Mouse (Mus musculus): ENCODE measurements around the gene Gm10974.

Gm10974 gene

DNA sequence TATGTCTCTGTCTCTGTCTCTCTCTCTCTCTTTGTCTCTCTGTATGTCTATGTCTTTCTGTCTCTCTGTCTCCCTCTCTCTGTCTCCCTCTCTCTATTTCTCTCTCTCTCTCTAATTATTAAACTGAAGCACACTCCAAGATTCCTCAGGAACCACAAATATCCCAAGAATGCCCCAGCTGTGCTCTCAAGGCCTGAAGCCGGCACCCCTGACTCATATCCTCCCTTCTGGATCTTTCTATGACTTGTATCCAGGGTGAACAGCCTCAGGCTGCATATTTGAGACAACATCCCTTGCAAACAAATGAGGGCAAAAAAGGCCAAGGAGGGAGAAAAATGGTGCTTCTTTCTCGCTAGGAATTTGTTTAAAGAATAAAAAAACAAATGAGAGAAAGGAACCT, at the start of gene Gm10974:
Gene Gm10974, plus strand, starts transcription at position 2 of the 400 bp plus-strand sequence.
- no peak for DNase-seq (ENCODE audit: extremely low read depth, low read depth, low spot score)

DNA sequence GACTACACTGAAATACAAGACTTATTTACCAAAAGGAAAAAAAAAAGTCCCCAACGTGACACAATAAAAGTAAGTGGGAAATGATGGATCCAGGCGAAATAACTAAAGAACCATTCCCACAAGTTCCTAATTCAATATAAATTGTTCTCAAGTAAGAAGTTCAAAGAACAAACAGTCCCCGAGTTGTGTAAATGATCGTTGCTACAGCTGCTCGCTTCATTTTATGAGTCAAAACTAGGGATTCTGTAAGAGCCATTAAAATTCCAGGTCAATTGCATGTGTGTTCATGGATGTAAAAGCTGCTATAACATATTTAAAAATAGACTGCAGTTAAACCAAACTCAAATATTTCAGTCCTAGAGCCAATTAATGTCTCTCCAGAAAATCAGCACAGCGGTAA, 47.6 kb upstream of the Gm10974 start:
- DNase-seq (ENCODE audit: extremely low read depth, low read depth, low spot score): no peak

DNA sequence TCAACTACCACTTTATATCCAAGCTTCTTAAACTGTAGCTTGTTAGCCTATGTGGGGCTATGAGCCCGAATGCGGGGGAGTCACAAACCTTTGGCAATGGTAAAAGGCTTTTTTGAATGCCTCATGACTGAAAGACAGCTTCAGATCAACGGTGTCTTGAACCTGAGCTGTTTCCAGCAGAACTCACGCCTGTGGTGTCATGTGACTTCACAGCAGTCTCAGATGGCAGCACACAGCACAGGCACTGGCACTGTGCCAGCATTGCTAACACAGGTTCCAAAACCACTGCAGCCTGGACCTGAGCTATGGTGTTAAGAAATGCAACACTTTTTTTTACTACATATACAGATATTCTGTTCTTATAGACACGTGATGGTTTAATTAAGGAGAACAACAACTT, 44.7 kb upstream of the Gm10974 start:
- no peak for DNase-seq (ENCODE audit: extremely low read depth, low read depth, low spot score)

DNA sequence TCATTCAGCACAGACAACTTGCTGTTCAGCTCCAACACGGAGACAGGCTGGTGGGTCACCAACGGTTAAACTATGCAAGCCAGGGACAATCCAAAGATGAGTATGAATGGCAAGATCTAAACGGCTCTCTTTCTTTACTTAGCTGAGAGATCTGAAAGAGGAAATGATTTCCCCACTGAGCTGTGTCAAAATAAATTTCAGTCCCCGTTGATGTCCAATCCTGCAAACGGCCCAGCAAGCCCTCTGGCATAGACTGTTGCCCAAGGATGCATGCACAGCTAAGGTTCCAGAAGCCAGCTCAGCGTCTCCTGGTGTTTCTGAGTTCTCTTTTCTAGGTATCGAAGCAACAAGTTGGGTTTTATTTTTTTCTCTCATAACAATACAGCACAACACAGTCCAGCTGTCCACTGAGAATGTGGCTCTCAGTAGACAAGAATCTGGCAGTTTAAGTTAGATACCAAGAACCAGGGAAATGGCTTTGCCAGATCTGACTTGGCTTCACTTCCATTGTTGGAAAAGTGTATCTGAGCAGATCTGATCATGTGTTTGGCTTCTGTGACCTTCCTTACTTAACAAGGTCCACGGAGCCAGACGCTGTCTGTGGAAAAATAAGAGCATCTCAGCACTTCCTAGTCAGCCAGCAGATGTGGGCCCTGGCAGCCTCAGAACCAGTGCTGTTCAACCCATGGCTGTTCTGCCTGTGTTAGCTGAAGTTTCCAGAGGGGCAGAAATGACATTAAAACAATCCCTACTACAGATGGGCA, 42.3 kb upstream of the Gm10974 start:
- no peak for DNase-seq (ENCODE audit: extremely low read depth, low read depth, low spot score)

DNA sequence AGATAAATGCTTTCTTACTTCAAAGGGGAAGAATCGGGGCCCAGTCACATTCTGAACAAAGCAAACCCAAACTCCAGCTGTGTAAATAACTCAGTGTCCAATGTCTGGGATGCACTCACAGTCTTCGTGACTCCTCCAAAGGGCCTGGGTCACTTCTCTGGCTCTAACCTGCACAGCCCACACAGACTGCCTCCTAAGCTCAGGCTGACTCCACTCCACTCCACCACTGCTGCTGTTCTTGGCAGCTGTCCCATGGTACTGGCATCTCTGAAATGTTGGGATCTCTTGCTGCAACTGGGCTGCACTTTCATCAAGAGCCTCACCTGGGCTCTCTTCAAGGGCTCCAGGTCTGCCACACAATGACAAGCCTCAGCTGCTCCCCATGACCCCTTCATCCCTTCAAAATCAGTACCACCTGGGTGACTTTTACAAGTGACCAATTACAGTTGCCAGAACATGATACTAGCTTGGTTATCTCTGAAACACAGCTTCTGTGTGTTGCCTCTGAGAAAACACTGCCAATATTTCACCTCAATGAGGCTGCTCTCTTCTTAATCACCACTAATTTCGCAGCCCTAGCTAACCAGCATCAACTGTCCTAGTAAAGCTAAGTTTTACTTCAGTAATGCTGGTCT, 40.2 kb upstream of the Gm10974 start:
- no peak for DNase-seq (ENCODE audit: extremely low read depth, low read depth, low spot score)

DNA sequence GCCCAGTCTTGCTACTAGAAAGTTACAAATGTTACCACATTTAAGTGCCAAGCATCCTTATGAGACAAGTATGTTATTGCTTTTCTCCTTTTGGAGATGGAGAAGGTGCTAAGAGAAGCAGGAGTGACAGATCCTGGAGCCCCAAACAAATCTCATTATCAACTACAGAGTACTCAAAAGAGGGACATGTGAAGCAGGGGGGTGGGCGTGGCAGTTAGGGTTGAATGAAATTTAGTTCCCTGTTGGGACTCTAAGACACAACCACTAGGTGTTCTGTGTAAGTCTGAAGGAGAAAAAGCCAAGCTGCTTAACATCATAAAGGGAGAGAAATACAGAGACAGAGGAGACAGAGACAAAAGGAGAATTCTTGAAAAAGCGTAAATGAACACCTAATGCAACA, 38.2 kb upstream of the Gm10974 start:
- DNase-seq (ENCODE audit: extremely low read depth, low read depth, low spot score): no peak

DNA sequence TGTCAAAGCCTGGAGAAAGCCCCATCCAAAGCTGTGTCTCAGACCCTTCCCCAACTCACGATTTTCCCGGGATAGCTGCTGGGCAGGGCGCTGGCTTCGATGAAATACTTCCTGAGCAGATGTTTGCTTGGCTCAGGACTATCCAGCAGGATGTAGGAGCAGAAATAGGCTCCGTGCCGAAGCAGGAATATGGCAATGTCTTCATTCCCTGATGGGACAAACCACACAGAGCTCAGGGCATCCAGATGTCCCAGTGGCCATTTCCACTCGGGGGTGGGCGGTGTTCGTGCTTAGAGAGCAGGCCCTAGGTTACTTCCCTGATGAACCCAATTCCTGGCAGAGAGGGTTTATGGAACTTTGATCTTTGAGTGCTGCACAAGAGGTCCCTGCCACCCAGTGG, 35.1 kb upstream of the Gm10974 start:
- no peak for DNase-seq (ENCODE audit: extremely low read depth, low read depth, low spot score)

DNA sequence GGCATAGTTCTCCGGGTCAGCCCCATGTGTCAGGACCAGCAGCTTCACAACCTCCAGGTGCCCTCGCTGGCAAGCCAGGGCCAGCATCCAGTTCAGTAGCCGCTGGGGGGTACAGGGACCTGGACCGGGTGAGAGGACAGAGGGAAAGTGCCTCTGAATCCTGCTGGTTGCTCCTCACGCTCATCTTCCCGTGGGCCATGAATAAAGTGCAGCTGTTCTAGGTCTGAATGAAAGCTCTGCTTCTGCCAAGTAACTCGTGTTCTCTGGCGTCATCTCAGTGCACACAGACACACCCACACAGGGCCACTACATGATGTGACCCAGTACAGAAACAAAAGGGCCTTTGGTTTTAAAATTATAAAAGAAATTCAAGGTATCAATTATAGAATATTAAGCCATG, 33.4 kb upstream of the Gm10974 start:
- DNase-seq (ENCODE audit: extremely low read depth, low read depth, low spot score): no peak

DNA sequence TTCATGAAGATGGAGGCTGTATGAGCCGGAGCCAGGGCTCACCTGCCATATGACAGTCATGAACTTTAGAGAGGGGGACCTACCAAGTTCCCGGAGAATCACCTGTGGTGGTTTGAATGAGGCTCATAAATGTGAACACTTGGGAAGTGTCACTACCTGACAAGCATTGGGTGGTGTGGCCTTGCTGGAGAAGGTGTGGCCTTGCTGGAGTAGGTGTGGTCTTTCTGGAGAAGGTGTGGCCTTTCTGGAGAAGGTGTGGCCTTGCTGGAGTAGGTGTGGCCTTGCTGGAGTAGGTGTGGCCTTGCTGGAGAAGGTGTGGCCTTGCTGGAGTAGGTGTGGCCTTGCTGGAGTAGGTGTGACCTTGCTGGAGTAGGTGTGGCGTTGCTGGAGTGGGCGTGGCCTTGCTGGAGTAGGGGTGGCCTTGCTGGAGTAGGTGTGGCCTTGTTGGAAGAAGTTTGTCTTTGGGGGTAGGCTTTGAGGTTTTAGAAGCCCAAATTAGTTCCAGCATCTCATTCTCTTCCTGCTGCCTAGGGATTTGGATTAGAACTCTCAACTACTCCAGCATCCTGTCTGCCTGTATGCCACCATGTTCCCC, 31.7 kb upstream of the Gm10974 start:
- no peak for DNase-seq (ENCODE audit: extremely low read depth, low read depth, low spot score)

DNA sequence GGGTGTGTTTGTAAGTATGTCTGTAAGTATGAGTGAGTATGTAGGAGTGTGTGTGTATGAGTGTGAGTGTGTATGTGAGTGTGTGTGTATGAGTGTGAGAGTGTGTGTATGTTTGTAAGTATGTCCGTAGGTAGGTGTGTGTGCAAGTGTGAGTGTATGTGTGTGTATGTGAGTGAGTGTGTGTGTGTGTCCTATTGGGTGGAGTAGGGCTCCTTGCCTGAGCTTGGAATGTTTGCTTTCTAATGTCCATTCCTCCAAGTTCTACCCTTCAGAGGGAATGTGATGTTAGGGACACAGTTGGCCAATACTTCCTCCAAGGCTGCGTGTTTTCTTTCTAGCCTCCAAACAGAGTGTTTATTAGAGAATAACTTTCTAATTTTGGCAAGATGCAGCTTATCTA, 28.8 kb upstream of the Gm10974 start:
- DNase-seq (ENCODE audit: extremely low read depth, low read depth, low spot score): no peak

DNA sequence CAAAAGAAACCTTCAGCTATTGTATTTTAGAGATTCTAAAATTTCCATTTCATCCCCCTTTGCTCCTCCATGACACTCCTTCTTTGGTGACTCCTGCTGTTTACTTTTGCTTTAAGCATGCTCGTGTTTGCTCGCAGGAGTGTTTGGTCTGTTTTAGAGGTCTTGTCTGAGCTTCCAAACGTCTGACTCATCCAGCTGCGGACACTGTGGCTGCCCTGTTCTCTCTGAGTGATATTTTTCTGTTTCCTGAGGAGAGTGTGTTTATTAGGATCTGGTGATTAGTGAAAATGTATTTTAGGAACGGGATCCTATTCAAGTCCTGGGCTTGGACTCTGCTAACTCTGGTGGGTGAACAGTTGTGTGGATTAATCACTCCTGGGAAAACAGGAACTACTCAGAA, 26.1 kb upstream of the Gm10974 start:
- no peak for DNase-seq (ENCODE audit: extremely low read depth, low read depth, low spot score)

DNA sequence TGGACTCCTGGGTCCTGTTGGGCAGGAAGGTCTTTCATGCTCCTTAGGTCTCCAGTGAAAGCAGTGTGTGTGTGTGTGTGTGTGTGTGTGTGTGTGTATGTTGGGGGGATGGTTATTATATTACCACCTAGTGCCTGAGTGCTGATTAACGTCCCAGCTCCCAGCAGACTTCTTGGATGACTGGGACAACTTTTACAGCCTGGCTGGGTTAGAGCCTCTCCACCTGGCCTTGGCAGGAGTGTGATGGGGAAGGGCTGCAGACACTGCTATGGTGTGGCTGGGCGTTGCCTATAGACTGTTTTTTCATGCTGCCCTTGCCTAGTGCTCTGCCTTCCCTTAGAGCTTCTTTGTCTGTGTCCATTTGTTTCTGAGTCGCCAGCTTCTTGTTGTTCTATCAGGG, 25.7 kb upstream of the Gm10974 start:
- no peak for DNase-seq (ENCODE audit: extremely low read depth, low read depth, low spot score)

DNA sequence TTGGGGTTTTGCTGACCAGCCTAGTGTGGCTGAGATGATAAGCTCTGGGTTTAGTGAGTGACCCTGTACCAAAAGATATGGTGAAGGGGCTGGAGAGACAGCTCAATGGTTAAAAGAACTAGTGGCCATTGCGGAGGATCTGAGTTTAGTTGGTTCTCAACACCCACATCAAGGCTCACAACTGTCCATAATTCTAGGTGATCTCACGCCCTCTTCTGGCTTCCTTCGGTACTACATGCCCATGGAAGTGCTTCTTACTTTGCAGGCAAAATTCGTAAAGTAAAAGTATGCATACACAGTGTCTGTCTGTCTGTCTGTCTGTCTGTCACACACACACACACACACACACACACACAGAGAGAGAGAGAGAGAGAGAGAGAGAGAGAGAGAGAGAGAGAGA, 23.4 kb upstream of the Gm10974 start:
- no peak for DNase-seq (ENCODE audit: extremely low read depth, low read depth, low spot score)

DNA sequence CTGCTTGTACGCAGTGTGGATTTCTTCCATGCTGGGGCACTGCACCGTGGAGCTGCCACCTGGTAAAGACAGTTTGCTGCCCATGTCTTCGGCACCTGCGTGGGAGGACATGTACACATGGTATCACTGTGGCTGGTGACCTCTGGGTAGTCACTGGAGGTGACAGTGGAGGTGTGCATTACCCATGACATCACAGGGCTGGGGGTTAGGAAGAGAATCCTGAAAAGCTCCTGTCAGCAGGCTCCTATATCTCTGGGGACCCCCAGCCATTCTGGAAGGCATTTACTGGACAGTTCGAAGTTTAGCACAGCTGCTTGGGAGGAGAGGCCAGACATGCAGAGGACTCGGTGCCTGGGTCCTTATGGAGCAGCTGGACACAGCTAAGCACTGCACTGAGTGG, 22.9 kb upstream of the Gm10974 start:
- DNase-seq (ENCODE audit: extremely low read depth, low read depth, low spot score): no peak

DNA sequence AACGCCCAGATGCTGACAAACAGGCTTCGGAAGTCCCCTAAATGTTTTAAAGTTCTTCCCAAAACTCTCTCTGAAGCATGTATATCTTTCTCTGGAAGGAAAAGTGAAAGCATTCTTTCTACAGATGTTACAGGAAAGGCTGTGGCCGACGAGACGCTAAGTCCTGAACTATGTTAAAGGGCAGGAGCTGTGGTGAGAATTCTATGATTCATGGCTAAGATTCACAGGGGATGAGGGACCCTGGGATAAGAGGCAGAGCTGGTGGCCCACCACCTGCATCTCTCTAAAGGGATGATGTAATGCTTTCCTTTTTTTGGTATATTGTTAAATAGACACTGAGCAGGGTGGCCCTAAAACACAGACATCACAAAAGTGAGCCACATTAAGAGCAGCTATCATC, 22.4 kb upstream of the Gm10974 start:
- no peak for DNase-seq (ENCODE audit: extremely low read depth, low read depth, low spot score)

DNA sequence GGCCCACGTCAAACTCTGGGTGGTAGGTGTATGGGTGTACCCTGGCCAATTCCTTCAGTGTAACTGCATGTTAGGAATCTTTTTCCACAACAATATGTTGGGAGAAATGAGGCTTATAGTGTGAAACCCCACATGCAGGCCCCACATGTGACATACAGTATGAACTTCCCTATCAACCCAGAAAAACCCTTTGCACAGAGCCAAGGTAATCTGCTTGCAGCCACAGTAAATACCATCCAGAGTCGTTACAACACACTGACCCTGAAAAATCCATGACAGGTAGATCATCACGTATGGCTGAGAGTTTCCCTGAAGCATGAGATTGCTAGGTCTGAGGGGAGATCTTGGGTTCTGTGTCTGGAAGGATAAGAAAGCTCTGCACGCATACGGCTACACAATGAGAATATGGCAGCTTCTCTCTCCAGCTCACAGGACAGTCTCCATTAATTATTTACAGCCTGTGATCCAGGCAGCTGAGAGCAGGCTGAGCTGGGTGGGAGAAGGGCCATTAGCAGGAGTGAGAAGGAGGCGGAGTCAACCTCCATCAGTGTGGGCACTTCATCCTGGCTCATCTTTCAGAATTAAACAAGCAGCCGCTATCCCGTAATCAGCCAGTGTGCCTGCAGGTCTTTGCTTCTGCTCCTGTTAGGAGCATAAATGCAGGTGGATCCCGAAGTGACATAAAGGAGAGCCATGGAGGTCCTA, 18.6 kb upstream of the Gm10974 start:
- no peak for DNase-seq (ENCODE audit: extremely low read depth, low read depth, low spot score)

DNA sequence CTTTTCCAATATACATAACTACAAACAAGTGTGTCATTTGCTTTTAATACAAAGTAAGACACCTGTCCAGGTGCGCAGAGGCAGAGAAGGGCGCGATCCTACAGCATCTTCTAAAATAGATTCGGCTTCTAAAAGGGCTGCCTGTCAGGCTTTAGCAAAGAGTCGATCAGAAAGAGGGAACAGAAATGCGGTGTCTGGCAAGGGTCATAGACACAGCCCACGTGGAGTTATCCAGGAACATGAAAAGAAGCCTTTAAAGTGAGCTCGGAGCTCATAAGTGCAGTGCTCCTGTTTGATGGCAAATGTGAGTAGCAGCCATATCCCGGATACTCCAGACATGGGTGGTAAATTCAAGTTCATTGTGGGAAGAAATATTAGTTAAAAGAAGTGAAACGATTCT, 17.1 kb upstream of the Gm10974 start:
- no peak for DNase-seq (ENCODE audit: extremely low read depth, low read depth, low spot score)

DNA sequence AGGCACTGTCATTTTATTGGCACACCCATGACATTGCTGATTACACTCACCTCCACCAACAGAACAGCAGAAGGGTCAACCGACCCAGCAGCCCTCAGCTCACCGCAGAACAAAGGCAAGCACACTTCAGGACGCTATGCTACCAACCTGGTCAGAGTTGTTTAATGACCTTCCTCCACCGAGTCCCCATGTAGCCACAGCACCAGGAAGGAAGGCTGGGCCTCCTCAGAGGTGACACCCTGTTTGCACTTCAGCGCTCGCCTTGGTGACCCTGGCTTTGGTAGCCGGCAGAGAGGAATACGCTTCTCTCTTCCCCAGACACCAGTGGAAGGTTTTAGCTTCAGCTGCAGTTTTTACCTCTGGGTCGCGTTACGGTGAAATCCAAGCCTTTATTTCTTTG, 16.0 kb upstream of the Gm10974 start:
- DNase-seq (ENCODE audit: extremely low read depth, low read depth, low spot score): no peak

DNA sequence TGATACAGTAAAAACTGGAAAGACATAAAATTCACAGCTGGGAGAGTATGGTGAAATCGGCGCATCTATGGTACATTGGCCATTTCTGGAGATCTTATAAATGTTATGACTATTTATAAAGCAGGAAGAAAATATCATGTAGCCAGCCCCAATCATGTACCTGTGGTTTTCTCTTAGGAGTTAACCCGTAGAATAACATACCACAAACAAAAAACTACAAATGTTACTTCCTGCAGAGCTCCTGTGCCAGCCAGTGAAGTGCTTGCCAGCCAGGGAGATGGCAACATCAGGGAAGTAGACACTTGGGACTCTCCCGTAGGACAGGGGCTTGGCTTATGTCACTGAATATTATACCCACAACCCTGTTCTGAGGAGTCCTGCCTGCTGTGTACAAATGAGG, 14.6 kb upstream of the Gm10974 start:
- no peak for DNase-seq (ENCODE audit: extremely low read depth, low read depth, low spot score)

DNA sequence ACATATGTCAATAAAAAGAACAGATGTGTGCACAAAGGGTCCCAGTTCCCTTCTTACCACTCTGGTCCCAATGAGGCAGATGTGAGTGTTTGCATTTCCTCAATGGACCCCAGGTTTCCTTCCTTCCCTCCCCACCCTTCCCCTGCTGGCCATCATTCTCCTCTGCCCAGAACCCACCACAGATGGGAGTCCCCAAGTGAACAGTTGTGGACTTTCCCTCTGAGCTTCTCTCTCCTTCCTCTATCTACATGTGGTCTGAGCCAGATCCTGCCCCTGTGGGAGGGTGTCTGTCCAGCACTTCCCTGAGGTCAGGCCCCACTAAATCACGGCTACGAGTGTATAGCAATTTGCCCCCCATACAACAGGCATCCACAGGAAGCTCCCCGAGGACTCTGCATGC, 10.8 kb upstream of the Gm10974 start:
- no peak for DNase-seq (ENCODE audit: extremely low read depth, low read depth, low spot score)

DNA sequence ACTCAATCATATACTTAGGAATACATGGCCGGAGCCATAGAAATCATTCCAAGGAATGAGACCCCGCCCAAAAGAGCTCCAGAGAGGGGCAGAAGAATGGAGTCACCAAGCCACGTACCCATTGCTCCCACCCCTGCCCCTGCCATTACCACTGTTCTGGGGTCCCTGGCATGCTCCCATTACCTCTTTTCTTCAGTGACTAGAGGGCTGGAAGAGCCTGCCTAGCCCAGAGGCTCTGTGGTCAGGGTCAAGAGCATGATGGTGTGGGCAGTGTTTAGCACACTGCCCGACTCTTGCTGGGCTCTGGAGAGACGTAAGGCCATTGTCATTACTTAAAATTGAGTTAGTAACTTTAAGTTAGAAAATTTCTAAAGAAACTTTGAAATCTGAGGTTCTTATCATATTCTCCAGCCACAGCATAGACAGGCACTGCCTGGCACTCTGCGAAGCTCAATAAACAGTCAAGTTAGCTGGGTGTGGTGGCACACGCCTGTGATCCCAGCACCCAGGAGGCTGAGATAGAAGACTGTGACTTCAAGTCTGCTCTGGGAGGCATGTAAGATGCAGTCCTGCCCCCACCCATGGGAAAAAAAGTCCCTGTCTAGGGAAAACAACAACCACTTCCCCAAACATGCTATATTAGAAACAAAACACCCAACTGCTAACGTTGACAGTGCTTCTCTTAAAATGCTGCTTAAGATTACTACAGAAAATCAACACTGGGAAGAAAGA, 9.7 kb upstream of the Gm10974 start:
- no peak for DNase-seq (ENCODE audit: extremely low read depth, low read depth, low spot score)
